Mouse (Mus musculus) embryo, embryonic 10 days (tissue): ENCODE results near the gene Gkap1.

ENCODE experiments used
- DNase-seq: peaks from one replicate; pipeline ENCODE4 v3.0.0-alpha.2; 2015; ENCODE audit warnings: low spot score

Gkap1 gene

DNA sequence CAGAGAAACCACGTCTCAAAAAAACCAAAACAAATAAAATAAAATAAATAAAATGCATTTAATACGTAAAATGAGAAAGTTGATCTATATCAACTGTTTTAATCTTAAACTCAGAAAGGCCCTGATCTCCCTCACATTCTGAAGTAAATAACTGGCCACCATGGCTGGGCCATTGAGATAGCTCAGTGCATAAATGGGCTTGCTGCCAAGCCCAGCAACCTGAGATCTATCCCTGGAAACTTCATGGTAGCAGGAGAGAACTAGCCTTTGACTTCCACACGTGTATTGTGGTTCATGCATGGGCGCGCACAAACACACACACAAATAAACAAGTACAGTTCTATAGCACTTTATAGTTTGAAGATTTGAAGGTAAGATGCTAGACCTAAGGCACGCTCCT, 74.2 kb downstream of the Gkap1 start:
- no peak for DNase-seq

DNA sequence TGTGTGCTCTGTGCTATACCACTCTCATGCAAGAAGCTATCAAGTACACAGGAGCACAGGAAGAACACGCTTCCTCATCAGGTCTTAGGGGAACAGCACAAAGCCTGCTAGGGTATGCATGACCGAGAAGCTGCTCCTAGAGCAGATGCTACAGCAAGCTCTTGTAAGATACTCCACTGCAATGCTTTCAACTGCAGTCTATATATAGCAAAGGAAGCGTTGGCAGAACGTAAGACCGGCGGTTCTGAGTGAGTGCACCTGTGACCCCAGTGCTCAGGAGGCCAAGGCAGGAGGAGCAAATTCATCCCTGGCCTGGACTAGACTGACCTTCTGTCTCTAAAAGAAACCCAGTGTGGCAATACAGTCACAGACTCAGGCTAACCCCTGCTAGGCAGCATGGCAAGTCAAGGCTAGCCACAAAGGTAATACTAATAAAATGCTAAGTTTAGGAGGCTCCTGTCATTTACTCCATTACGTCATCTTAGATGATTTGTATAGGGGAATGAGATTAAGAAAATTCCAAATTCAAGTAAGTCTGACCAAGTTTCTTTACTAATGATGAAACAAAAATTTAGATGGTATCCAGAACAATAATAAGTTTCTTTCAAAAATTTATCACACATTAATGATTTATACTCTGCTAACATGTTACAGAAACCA, 77.4 kb downstream of the Gkap1 start:
- DNase-seq: no peak

DNA sequence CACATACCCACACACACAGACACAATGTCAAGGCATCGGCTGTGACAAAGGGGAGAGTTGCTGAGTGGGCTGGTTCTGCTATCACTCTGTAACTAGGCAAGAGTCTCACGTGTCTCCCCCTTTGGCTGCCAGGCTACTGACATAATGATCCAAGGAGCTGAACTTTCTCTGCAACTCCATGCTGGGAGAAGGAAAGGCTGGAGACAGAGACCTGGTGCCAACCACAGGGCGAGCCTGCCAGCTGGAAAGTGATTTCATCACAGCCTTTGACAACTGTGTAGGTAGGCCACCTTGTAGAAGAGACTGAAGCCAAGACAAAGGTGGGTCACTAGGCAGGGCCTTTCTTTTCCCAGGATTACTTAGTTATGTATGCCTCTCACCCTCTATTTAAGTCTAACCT, 78.3 kb downstream of the Gkap1 start:
- DNase-seq: no peak

DNA sequence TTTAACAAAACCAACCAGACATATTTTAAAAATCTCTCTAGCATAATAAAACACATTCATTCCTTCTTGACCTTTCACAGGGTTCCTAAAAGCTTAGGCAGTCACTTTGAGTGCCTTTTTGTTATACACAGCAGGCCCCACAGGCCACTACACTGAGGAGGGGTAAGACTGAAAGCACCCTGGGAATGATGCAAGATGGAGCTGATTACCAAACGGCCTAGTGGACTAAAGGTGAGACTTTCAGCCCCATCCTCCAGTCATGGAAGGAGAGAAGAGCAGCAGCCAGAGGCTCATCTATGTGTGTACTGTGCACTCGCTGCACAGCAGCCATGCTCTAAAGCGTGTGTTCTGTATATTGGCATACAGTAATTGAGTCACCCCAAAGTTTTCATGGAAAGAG, 80.6 kb downstream of the Gkap1 start:
- no peak for DNase-seq

DNA sequence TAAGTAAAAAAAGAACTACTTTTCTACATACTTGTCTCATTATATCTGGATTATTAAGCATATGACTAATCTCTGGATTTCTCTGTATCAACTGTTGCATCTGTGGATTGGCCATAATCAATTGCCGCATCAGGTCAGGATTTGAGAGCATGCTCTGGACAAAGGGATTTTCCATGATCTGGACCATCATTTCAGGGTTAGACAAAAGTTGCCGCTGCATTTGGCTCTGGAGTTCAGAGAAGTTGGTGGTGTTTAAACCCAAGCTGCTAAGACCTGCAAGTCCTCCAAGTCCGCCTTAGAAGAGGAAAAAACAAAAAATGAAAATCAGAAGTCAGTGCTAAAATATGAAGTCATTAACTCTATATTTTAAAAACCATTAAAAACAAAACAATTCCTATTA, 82.3 kb downstream of the Gkap1 start:
- DNase-seq: no peak

DNA sequence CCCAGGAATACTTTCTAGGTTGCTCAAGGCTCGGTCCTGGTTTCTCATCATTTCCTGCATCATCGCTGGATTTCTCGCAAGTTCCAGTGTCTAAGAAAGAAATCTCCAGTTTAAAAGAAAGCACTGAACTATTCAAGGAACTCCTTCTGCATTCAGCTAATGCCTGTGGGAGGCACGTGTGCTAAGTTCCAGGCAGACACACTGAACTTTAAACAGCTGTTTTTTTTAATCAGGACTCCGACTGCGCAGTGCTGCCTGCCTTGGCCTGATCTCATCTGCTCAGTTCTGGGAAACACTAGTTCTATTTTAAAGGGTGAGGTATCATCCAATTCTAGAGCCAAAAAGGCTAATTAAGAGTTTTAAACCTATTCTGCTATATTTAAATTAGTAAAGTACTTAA, 83.4 kb downstream of the Gkap1 start:
- DNase-seq: no peak

DNA sequence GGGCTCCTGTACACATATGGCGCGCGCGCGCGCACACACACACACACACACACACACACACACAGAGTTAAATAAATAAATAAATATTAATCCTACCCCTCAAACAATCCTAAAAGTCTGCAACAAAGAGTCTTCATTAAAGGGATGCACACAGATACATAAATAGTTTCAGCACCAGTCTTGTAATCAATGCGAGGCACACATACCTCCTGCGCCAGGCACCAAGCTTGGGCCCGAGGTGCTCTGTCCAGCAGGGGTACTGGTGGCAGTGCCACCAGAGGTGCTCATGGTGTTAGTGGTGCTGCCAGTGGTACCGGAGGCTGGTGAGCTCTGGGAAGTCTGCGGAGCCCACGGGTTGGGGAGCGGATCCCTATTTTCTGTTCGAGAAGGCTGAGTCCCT, 84.0 kb downstream of the Gkap1 start:
- DNase-seq: no peak

DNA sequence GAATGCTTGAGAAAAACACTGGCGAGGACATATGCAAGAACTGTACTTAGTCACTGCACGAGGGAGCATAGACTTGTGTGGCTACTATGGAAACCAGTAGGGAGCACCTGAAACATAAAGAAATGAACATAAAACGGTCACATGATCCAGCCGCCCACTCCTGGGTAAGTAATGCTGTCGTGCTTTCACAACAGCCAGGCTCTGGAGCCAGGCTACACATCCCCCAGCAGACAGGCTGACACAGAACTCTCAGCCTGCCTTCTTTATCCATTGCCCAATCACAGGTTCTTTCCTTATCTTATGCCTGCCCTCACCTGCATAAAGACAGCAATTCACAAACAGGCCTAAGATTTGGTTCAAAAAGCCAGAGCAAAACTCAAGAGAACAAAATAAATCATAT, 86.0 kb downstream of the Gkap1 start:
- no peak for DNase-seq

DNA sequence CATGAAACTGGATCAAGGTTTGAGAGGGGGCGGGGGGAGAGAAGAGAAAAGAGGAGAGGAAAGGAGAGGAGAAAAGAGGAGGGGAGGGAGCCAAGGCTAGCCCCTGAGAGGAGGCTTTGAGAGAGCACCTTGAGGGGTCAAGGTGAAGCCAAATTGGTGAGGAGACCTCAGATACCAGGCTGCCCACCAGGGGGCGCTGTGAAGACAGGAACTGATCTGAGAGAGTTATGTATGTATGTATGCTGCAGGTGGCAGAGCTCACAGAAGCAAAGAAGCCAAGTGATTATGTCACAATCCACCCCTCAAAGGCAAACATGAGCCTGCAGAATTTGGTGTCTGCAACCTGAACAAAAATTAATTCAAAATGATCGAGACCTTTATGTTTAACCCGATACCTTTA, 87.1 kb downstream of the Gkap1 start:
- DNase-seq: peak; percentile 87

DNA sequence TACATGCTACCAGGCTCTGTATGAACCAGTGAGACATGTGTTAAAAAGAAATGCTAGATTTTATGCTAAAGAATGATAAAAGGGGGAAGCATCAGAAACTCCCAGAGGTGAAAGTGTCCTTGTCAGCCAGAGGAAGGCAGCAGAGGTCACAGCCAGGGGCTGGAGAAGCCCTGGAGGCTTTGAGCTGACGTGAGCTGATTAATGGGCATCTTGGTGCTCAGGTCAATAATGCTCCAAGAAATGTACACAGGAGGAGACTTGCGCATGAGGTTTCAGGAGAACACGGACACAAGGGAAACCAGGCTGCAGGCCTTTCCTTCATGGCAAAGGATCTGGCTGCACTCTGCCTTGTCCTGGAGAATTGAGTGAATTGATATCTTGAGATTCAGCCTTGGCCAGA, 87.7 kb downstream of the Gkap1 start:
- no peak for DNase-seq

DNA sequence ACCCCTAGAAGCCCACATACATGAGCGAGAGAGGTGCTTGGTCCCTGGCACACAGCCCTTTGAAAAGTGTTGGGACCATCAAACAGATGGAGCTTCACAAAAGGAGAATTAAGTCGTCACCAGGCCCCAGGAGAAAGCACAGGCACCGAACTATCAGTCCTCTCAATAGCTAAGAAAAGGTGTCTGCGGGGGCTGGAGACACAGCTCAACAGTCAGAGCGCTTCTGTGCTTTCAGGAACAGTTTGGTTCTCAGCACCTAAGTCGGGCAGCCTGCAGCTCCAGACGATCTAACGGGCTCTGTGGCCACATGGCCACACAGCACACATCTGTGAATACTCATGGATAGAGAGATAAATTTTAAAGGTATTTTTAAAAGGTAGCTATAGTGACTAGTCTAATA, 89.2 kb downstream of the Gkap1 start:
- no peak for DNase-seq

DNA sequence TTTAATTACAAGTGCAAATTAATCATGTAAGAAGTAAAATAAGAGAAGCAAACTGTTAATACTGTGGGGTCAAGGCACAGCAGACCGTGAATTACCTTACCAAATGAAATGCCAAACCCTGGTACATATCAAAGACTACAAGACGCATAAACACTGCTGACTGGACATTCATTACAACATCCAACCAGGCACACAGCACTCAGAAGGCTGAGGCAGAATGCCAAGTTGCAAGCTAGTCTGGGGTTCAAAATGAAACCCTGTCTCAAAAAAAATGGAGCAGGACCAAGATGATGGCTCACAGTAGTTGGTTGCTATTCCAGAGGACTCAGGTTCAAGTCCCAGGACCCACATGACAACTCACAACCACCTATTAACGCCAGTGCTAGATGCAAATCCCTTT, 91.4 kb downstream of the Gkap1 start:
- no peak for DNase-seq
